Mouse (Mus musculus): ENCODE results near the gene Tcl1. TPM values are rescaled to one million over a fixed set of nuclear protein-coding genes. Genes with fewer than 3 reads are reported as not detected.
"Not testable (repeated sequence)": the region's sequence is repeated elsewhere in the genome, so short reads cannot be mapped to it uniquely, and the experiment has no call there.

The Tcl1 gene
- polyA plus RNA-seq, 1 experiment, result 0.99 TPM

- Histone ChIP-seq H3K4me1 (ENCODE audit: control insufficient read depth, insufficient read depth, insufficient read length, low read length) (no peaks in the 10 kb centered on the region), H3K4me3 (ENCODE audit: insufficient read depth, low read depth, low read length) (no peak overlapping the region), H3K27ac (replicated peaks; ENCODE audit: low read depth, low read length) (no peak overlapping the region)
Measured at GRCm38 (mm10) chr12:105207071-105207470, 15.5 kb downstream of the Tcl1 start.

GRCm38 (mm10) chr12:105201657-105202056 lies 20.9 kb downstream of the Tcl1 start, which contains the start of gene Tcl1b4:
Gene Tcl1b4, plus strand, starts transcription at chr12:105201957.
- not testable (repeated sequence) for H3K4me1 ChIP-seq (ENCODE audit: control insufficient read depth, insufficient read depth, insufficient read length, low read length); H3K4me3 ChIP-seq (ENCODE audit: insufficient read depth, low read depth, low read length); H3K27ac ChIP-seq (replicated peaks; ENCODE audit: low read depth, low read length)

GRCm38 (mm10) chr12:105199684-105200497 lies 22.7 kb downstream of the Tcl1 start:
- H3K4me1 ChIP-seq (ENCODE audit: control insufficient read depth, insufficient read depth, insufficient read length, low read length); H3K27ac ChIP-seq (replicated peaks; ENCODE audit: low read depth, low read length); H3K4me3 ChIP-seq (ENCODE audit: insufficient read depth, low read depth, low read length): not testable (repeated sequence)

- H3K27ac ChIP-seq (replicated peaks; ENCODE audit: low read depth, low read length); H3K4me1 ChIP-seq (ENCODE audit: control insufficient read depth, insufficient read depth, insufficient read length, low read length); H3K4me3 ChIP-seq (ENCODE audit: insufficient read depth, low read depth, low read length): not testable (repeated sequence)
Measured at GRCm38 (mm10) chr12:105190743-105191142, 31.9 kb downstream of the Tcl1 start, which contains the start of gene Tcl1b3. Gene Tcl1b3, plus strand, starts transcription at chr12:105191043.

GRCm38 (mm10) chr12:105188980-105189379 lies 33.6 kb downstream of the Tcl1 start:
- not testable (repeated sequence) for H3K27ac ChIP-seq (replicated peaks; ENCODE audit: low read depth, low read length); H3K4me1 ChIP-seq (ENCODE audit: control insufficient read depth, insufficient read depth, insufficient read length, low read length); H3K4me3 ChIP-seq (ENCODE audit: insufficient read depth, low read depth, low read length)

- H3K4me1 ChIP-seq (ENCODE audit: control insufficient read depth, insufficient read depth, insufficient read length, low read length); H3K4me3 ChIP-seq (ENCODE audit: insufficient read depth, low read depth, low read length); H3K27ac ChIP-seq (replicated peaks; ENCODE audit: low read depth, low read length): not testable (repeated sequence)
Measured at GRCm38 (mm10) chr12:105181040-105181644, 41.5 kb downstream of the Tcl1 start.

- not testable (repeated sequence) for H3K4me3 ChIP-seq (ENCODE audit: insufficient read depth, low read depth, low read length); H3K4me1 ChIP-seq (ENCODE audit: control insufficient read depth, insufficient read depth, insufficient read length, low read length); H3K27ac ChIP-seq (replicated peaks; ENCODE audit: low read depth, low read length)
Measured at GRCm38 (mm10) chr12:105176044-105176443, 46.5 kb downstream of the Tcl1 start, which contains the start of gene Tcl1b5. Gene Tcl1b5, plus strand, starts transcription at chr12:105176344.

GRCm38 (mm10) chr12:105174318-105174717 lies 48.3 kb downstream of the Tcl1 start:
- H3K27ac ChIP-seq (replicated peaks; ENCODE audit: low read depth, low read length); H3K4me3 ChIP-seq (ENCODE audit: insufficient read depth, low read depth, low read length); H3K4me1 ChIP-seq (ENCODE audit: control insufficient read depth, insufficient read depth, insufficient read length, low read length): not testable (repeated sequence)

GRCm38 (mm10) chr12:105173366-105173765 lies 49.2 kb downstream of the Tcl1 start:
- Histone ChIP-seq H3K4me1 (ENCODE audit: control insufficient read depth, insufficient read depth, insufficient read length, low read length) (no peaks in the 10 kb centered on the region), H3K4me3 (ENCODE audit: insufficient read depth, low read depth, low read length) (no peak overlapping the region), H3K27ac (replicated peaks; ENCODE audit: low read depth, low read length) (no peak overlapping the region)

Other genes with a start within 250 kb of the Tcl1 start
- 2.8 and 3.3 TPM in 2 replicates for gene Syne3, start 213.0 kb downstream of the Tcl1 start, polyA plus RNA-seq (2012; ENCODE audit: insufficient read depth, insufficient read length, missing spikeins)
- gene Glrx5, start 190.1 kb downstream of the Tcl1 start, polyA plus RNA-seq (2012; ENCODE audit: insufficient read depth, insufficient read length, missing spikeins), result 123 and 149 TPM in 2 replicates
- not detected in 2 replicates for gene Tcl1b2, start 76.8 kb downstream of the Tcl1 start, polyA plus RNA-seq (2012; ENCODE audit: insufficient read depth, insufficient read length, missing spikeins)
- not detected in 2 replicates for gene Tcl1b1, start 63.1 kb downstream of the Tcl1 start, polyA plus RNA-seq (2012; ENCODE audit: insufficient read depth, insufficient read length, missing spikeins)
- gene Tcl1b5, start 46.4 kb downstream of the Tcl1 start, polyA plus RNA-seq (2012; ENCODE audit: insufficient read depth, insufficient read length, missing spikeins), result not detected in 2 replicates
- gene Tcl1b3, start 31.8 kb downstream of the Tcl1 start, polyA plus RNA-seq (2012; ENCODE audit: insufficient read depth, insufficient read length, missing spikeins), result not detected in 2 replicates
- not detected in 2 replicates for gene Tcl1b4, start 20.8 kb downstream of the Tcl1 start, polyA plus RNA-seq (2012; ENCODE audit: insufficient read depth, insufficient read length, missing spikeins)
- not detected in 2 replicates for gene Tunar, start 111.1 kb upstream of the Tcl1 start, polyA plus RNA-seq (2012; ENCODE audit: insufficient read depth, insufficient read length, missing spikeins)
- gene D430019H16Rik, start 231.1 kb upstream of the Tcl1 start, polyA plus RNA-seq (2012; ENCODE audit: insufficient read depth, insufficient read length, missing spikeins), result 0.46 and 0.63 TPM in 2 replicates